Mouse (Mus musculus) left cerebral cortex, postnatal 36 days (tissue): Measurements from ENCODE around the gene Gjc2. TPM values are rescaled to one million over a fixed set of nuclear protein-coding genes. Genes with fewer than 3 reads are reported as not detected.
A peak's percentile ranks its signal among the peaks of the same experiment; 100 is the strongest.
"Not testable (repeated sequence)": the region's sequence is repeated elsewhere in the genome, so short reads cannot be mapped to it uniquely, and the experiment has no call there.

Experiments used
- DNase-seq, 2 experiments: peaks; one replicate each; pipeline ENCODE4 v3.0.0; 2021 to 2022; ENCODE audit warnings: low spot score in 2 of 2, mixed read lengths in 1 of 2
- intact Hi-C: fragments of 180-260 bp; cut with DNase I; formaldehyde crosslinking; loops from one replicate; pipeline ENCODE4 v1.15.1; 2025
- total RNA-seq, 2 experiments: library from RNA; stranded (reverse); gene quantifications; 2 replicates each; pipeline ENCODE4 v1.2.3; 2021

Gjc2 gene
- total RNA-seq, result 10 to 100 TPM; 10.1 to 17.5 TPM

DNA sequence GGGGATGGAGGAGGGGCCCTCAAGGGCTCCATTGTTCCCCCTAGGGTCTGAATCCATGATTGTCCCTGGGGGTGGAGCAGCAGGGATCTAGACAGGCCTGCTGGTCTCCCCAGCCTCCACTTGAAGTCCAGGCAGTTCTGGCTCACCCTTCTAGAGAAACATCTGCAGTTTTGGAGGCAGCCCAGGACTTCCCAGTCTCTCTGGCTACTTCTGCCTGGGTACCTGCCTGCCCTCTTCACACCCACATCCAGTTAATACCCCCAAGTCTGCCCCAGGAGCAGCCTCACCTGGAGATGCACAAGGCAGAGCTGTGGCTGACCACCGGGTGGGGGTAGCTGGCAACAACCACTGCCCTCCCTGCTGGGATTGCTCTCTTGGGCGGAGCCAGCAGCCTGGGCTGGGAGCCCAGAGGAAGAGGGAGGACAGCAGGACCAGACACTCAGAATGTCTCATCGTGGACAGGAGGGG lies at the start of gene Gjc2:
Gene Gjc2, minus strand, starts transcription at position 350 of the 468 bp plus-strand sequence.
- DNase-seq, result peak in 1 of 2 experiments; percentile 43
- intact Hi-C loops, result loop anchor here (5.0 kb wide), 1 partner anchor 86 kb away; no protein-coding TSS in a partner anchor

DNA sequence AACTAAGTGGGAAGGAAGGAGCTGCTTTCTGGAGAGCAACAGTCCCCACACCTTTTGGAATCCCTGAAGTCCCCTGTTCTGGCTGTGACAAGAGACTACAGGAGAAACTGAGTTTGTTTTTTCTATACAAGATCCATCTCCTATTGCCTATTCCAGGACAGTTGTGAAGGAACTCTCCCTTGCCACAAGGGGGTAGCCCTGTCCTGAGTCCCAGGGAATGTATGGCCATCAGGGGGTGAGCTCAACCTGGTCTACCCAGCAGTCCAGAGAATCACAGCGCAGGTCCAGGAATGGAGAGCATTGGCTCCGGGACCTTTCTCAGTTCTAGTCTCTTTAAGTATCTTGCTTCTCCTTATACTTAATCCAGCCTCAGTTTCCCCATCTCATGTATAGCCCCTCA lies 49.8 kb upstream of the Gjc2 start:
- intact Hi-C loops, result no loop called here
- DNase-seq, result no peak

DNA sequence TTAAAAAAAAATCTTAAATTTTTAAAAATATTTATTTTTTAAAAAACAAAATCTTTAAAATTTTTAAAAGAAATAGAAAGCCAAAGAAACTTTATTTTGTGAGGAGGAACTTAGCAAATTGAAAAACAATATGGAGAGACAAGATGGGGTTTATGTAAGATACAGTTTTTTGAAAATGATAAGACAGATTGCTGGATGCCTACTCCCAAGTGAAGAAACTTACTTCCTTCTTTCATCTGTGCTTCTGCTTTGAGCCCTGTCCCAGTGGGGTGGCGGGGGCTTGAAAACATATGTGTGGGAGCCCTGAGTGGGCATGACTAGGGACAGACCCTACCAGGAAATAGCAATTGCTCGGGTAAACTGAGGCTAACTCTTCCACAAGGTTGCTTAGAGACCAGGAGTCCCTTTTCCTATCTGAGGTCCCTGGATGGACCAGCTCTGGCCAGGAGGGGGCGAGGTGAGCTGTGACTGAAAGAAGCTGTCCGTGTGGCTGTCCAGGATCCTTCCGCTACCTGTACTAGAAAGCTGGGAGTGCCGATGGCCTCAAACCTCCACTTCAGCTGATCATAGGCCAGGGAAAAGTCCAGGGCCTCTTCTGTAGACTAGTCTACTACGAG lies 47.2 kb upstream of the Gjc2 start:
- intact Hi-C loops, result no loop called here
- DNase-seq, result peak; percentile 39 to 58

DNA sequence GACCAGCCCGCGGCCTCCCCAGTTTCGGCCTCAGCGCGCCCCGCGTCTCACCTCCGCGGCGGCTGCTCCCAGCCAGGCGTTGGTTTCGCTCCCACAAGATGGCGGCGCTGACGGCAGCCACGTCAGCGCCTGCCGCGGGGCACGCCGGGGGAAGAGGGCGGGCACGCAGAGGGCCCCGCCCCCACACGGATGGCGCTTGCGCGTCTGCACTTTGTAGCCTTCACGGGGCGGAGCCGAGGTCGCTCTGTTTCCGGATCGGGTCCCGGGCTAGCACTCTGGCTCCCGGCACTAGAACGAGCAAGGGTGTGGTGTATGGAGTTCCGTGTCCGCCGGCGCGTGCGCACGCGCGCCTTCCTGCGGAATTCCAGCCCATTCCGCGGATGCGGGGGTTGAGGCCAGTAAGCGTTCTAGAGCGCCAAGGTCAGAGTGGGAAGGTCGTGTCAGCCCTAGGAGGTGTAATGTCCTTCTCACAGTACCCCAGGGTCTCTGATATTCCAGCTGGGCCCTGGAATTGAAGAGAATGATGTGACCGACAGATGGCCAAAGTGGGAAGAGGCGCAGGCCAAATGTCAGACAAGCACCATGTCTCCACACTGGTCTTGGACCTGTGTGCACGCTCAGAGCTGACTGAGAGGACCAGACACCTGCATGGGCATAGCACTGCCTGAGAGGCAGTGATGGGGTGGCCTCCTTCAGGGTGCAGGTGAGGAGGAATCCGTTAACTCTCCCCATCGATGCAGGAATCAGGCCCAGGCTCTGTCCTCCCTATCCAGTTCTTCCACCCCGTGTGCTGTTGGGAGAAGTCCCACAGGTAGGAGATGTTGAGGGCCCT lies 45.3 kb upstream of the Gjc2 start, which contains the start of gene Arf1:
Gene Arf1, minus strand, starts transcription at position 149 of the 832 bp plus-strand sequence.
- intact Hi-C loops, result loop anchor here (10.0 kb wide), 1 partner anchor 256 kb away; no protein-coding TSS in a partner anchor
- peak; percentile 95 to 98 for DNase-seq

DNA sequence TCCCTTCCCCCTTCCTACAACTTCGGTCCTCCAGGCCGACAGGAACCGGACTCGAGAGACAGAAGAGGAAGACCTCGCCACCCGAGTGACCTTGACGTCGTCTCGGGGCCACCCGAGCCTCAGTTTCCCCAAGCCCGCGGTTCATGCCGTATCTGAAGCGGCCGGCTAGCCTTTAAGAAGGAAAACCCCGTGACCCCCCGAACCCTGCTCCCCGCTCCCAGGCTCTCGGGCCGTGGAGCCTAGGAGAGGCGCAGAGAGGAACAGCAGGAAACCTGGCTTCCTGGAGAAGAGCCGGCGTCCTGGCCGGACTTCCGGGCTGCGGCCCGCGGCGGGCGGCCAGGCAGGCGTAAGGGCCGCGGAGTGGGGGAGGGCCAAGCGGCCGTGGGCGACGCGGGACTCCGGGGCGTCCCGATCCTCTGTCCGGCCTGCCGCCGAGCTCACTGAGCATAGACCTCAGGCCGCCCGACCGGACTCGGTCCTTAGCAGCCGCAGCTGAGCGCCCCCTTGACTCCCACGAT lies 44.6 kb upstream of the Gjc2 start:
- DNase-seq, result no peak
- intact Hi-C loops, result loop anchor here (2.0 to 10.0 kb wide), 2 partner anchors 19 to 257 kb away; partner anchors contain the start of gene 2310033P09Rik

DNA sequence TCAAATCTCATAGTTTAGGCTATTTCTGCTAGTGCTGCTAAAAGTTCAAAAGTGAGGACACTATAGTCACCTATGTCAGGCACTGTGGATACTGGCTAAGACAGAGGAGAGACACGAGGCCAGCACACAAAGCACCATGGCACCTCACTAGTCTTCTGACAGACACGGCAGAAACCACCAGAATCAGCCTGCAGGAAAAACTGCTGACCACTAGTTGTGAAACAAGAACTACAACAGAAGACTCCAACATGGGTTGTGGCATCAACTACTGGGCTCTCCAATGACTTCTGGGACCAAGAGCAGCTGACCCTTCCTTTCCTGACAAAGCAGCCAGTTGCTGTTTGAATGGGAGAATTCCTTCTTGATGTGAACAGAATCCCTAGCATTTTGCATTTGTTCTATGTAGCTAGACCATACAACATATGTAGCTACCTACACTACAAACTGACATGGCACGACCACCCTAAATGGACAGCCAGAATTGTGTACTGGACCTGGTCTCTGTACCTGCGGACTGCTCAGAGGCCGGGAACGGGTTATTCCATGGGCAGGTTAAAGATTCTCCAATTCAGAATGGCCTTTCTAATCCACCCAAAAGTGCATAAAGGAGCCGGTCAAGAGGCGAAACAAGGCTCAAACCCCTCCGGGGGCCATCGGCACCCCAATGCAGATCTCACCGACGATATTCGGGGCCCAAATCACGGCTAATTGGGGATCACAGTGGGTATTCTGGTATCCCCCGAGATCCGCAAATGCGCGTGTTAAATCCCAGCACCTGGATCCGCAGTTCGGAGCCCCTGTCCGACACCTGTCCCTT lies 44.0 kb upstream of the Gjc2 start:
- intact Hi-C loops, result loop anchor here (2.0 to 10.0 kb wide), 2 partner anchors 18 to 258 kb away; partner anchors contain the start of gene 2310033P09Rik

DNA sequence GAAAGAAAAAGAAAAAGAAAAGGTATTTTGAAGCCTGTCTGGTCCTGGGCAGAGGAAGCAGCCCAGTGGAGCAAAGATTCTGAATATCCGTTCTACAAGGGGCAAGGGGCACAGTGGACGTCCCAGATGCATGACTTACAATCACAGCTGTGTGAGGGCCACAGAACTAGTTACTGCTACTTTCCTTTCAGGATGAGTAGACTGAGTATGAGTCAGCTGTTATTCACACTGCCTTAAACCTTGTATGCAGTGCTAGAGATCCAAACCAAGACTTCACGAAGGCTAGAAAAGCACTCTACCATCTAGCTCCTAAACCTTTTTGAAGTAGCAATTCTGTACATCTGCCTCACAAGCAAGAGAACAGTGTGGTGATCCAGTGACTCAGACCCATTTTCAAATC lies 43.2 kb upstream of the Gjc2 start:
- DNase-seq, result no peak
- intact Hi-C loops, result loop anchor here (2.0 to 10.0 kb wide), 2 partner anchors 17 to 259 kb away; partner anchors contain the start of gene 2310033P09Rik

More for the DNA sequence above, 44.0 kb upstream of the Gjc2 start:
- no peak for DNase-seq

DNA sequence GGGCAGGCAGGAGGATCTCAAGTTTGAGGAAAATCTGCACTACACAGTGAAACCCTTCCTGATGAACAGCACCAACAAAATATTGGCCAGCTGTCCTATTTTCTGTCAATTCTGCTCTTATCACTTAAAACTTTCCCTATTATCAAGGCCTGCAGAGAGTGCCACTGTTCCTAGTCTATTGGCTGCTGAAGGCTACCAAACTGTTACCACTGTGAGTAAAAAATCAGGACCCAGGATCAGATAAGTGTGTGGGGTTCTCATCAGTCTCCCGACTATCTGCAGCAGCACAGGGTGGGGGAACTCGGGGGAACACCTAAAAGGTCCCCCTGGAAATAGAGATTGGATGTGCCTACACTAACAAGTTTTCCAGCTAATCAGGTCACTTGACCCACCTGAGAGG lies 42.2 kb upstream of the Gjc2 start:
- intact Hi-C loops, result loop anchor here (10.0 kb wide), 1 partner anchor 260 kb away; no protein-coding TSS in a partner anchor
- DNase-seq, result no peak

DNA sequence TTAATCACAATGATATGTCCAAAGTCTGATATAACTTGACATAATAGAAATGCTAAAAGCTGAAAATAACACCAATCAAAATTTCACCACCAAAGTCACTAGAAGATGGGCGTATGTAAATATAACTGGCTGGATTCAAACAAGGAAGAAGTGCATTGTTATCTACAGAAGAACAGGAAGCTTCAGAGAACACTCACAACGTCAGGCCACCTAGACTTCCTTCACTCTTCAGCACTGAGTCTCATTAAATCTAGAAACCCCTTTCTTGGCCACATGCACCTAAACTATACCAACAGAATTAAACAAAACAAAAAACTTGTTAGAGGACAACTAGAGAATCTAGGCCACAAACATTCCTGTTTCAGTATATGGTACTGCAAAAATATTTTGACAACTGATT lies 41.5 kb upstream of the Gjc2 start:
- no peak for DNase-seq
- intact Hi-C loops, result loop anchor here (10.0 kb wide), 1 partner anchor 260 kb away; no protein-coding TSS in a partner anchor

DNA sequence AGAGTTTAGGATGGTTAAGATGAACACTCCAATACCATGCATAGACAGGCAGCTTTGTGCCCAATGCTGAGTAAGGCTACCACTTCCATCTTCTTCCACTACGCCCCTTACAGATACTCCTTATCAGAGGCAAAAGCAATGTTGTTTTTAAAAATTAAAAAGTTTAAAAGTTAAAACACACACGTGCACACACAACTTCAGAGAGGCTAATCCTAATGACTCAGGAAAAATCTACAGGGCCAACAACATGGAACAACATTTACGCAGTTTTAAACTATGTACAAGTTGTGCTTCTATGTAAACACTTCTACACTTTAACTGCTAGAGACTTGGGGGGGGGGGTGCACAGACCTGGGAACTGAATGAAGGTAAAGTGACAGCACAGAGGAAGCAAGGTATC lies 41.0 kb upstream of the Gjc2 start:
- no peak for DNase-seq
- intact Hi-C loops, result loop anchor here (10.0 kb wide), 1 partner anchor 261 kb away; no protein-coding TSS in a partner anchor

DNA sequence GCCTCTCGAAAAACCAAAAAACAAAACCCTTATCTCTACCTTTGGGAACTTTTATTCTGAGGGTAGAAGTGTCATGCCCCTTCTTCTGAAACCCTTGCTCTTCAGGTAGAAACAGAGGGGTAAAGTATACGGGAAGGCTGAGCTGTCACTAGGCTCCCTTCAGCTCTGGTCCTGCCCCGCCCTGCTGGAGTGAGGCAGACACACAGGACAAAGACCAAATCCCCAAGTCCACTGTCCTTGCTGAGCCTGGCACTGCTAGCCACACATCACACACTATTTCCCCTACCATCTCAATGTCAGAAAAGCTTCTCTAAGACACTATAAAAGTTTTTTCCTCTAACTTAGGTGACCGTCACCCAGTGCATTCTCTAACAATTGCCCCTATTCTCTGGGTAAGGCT lies 39.3 kb upstream of the Gjc2 start:
- no peak for DNase-seq
- intact Hi-C loops, result loop anchor here (10.0 kb wide), 1 partner anchor 262 kb away; no protein-coding TSS in a partner anchor

DNA sequence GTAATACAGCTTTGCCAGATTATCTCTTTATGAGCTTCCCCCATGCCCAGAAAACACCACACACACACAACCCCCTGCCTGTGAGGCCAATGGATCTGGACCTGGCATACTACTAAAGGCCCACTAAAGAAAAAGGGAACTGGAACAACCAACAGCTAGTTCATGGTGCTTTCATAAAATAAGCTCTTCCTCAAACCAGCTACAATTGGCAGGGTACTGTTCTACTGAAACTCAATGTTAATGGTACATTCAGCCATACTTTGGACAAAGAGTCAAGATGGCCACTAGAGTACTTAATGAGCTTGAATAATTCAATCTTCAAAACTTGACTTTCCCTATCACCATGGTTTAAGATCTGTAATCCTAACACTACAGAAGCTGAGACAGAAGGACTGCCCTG lies 38.6 kb upstream of the Gjc2 start:
- DNase-seq, result no peak
- intact Hi-C loops, result loop anchor here (10.0 kb wide), 1 partner anchor 263 kb away; no protein-coding TSS in a partner anchor

DNA sequence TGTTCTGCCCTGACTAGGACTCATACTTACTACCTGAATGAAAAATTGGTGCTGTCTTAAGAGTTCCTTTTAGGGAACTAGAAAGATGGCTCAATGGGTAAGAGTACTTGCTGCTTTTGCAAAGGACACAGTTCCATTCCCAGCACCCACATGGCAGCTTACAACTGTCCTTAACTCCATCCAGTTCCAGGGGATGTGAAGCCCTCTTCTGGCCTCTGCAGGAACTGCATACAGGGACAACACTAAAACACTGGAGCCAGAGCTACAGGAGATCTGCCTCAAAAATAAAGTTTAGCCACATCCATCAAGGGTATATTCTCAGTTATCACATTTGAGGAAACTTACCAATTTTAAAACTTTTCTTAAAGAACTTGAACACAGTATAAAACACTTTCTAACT lies 36.1 kb upstream of the Gjc2 start:
- intact Hi-C loops, result no loop called here
- no peak for DNase-seq

DNA sequence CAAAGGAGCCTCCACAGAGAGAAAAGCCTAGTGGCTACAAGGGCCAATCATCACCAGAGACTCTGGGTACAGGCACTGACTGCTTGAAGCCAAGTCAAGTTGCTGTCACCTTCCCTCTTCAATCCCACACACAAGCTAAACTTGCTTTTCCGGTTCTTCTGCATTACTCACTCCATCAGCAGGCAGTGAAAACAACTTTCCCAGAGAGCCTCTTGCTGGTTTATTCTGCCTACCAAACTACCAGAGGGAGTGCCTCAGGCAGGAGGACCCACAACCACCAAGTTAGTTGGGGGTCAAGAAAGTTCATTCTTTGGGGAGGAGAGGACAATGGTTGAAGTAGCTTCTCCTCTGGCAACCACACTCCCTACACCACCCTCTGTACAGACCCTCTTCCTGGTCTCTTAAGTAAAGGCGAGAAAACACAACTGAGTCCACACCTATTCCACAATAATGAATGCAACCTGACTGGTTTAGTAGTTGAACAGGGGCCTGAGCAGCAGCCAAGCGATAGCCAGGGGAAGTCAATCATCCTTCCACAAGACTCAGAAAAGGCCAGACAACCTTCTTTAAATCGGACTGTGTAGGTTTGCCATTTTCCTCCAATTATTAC lies 35.5 kb upstream of the Gjc2 start:
- intact Hi-C loops, result no loop called here
- DNase-seq, result no peak

DNA sequence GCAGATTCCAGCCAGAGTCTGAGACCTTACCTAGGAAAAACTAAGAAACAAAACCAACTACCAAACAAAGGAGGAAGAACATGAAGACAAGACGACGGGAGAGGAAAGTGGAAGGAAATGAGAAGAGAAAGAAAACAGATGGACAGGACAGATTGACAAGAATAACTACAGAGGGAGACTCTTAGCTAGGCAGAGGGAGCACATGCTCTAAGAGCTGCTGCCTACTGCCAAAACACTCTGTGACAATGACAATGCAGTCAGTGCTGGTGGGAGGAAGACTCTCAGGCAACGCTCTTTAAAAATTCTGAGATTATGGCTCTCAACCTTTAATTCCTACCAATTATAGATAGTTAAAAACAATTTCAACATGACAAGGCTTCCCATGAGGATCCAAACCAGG lies 33.9 kb upstream of the Gjc2 start:
- intact Hi-C loops, result no loop called here
- DNase-seq, result no peak

DNA sequence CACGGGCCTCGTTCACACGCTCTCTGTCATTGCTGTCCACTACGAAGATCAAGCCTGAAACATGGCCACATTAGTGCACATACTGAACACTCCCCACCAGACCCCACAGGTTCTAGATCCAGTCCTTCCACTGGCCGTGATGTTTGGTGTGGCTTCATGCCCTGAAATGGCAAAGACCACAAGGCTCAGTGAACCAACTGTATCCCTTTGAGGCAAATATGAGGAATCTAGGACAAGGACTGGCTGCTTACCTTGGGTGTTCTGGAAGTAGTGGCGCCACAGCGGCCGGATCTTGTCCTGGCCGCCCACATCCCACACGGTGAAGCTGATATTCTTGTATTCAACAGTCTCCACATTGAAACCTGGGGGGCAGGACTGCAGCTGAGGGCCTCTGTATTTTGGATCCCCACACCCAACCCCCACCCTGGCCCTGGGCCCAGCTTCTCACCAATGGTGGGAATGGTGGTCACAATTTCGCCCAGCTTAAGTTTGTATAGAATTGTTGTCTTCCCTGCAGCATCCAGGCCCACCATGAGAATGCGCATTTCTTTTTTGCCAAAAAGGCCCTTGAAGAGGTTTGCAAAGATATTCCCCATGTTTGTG lies 30.0 kb upstream of the Gjc2 start:
- intact Hi-C loops, result no loop called here
- no peak for DNase-seq

DNA sequence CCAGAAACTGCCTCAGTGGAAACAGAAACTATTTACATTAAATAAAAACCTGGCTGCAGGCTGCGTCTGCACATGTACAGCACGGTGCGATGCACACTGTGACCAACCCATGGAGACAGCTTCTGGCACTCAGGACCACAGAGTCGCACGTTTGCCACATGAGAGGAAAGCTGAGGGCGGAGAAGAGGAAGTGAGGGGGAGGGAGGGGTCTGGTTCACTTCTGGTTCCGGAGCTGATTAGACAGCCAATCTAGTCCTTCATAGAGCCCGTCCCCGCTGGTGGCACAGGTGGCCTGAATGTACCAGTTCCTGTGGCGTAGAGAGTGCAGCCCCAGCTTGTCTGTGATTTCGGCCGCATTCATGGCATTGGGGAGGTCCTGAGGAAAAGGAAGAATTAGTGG lies 29.3 kb upstream of the Gjc2 start:
- intact Hi-C loops, DNase-seq: not testable (repeated sequence)

DNA sequence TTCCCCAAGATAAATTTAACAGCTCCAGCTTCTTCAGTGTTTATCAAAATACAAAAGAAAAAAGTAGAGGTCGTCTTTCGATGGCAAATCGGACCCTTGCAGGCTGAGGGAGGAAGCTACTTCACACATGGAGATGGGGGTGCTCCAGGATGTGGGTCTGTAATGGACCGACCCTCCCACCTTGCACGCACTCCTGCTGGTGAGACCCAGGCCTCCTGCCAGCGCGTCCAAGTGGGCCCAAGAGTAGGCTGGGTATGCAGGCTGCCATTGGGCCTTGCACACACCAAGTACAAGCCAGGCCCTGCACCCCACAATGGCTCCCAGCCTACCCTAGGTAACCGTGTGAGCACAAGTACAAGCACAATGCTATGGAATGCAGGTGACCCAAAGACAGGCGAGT lies 28.5 kb upstream of the Gjc2 start:
- intact Hi-C loops, DNase-seq: not testable (repeated sequence)
